Mouse (Mus musculus) C2C12 (cell line): Measurements from ENCODE around the gene Cisd1. TPM values are rescaled to one million over a fixed set of nuclear protein-coding genes. Genes with fewer than 3 reads are reported as not detected.

ENCODE experiments used
- H3K27me3 ChIP-seq: one replicate; pipeline ENCODE4 v1.6.1; 2011; ENCODE audit not compliant: control insufficient read depth, insufficient read depth, insufficient read length
- H3K36me3 ChIP-seq: one replicate; pipeline ENCODE4 v1.6.1; 2011; ENCODE audit not compliant: control insufficient read depth, insufficient read depth
- H3K4me3 ChIP-seq: one replicate; pipeline ENCODE4 v1.5.1; 2011; ENCODE audit warnings: mild to moderate bottlenecking, control low read depth; ENCODE audit not compliant: poor library complexity, insufficient read depth, severe bottlenecking
- H3K79me2 ChIP-seq: one replicate; pipeline ENCODE4 v1.6.1; 2011; ENCODE audit not compliant: control insufficient read depth, insufficient read depth
- H3K79me3 ChIP-seq: one replicate; pipeline ENCODE4 v1.6.1; 2011; ENCODE audit warnings: low read depth, control low read depth
- H3ac ChIP-seq: one replicate; pipeline ENCODE3; 2011; ENCODE audit warnings: low read depth; ENCODE audit not compliant: control insufficient read depth, insufficient read length
- CEBPB ChIP-seq: IDR thresholded peaks from one replicate; pipeline ENCODE4 v1.6.1; 2011; ENCODE audit warnings: low read depth, mild to moderate bottlenecking, control low read depth, moderate library complexity
- CTCF ChIP-seq: IDR thresholded peaks from one replicate; pipeline ENCODE4 v1.5.1; 2011; ENCODE audit not compliant: control insufficient read depth, insufficient read depth, insufficient read length
- FOSL1 ChIP-seq: IDR thresholded peaks from one replicate; pipeline ENCODE4 v1.8.0; 2011; ENCODE audit warnings: mild to moderate bottlenecking, low read length; ENCODE audit not compliant: poor library complexity, insufficient read depth, severe bottlenecking
- MAX ChIP-seq: IDR thresholded peaks from one replicate; pipeline ENCODE4 v1.6.1; 2011; ENCODE audit warnings: mild to moderate bottlenecking, control low read depth
- MYOD1 ChIP-seq: IDR thresholded peaks from one replicate; pipeline ENCODE4 v1.6.1; 2011; ENCODE audit warnings: low read depth; ENCODE audit not compliant: control insufficient read depth, insufficient read length
- MYOG ChIP-seq: IDR thresholded peaks from one replicate; pipeline ENCODE4 v1.6.1; 2011; ENCODE audit not compliant: control insufficient read depth, insufficient read length; ENCODE audit errors: extremely low read depth
- USF1 ChIP-seq: IDR thresholded peaks from one replicate; pipeline ENCODE4 v1.6.1; 2011; ENCODE audit warnings: low read depth, mild to moderate bottlenecking, control low read depth, moderate library complexity
- polyA plus RNA-seq: library from polyadenylated mRNA; unstranded; fragments of >200 nt; fragmentation: generic; extraction: Trizol; gene quantifications from one replicate; pipeline ENCODE4 v1.2.1, GENCODE M21; 2012; ENCODE audit warnings: missing spikeins

The Cisd1 gene
- polyA plus RNA-seq, 1 experiment: 132 TPM

- Histone ChIP-seq H3K4me3 (no peak overlapping the region), H3ac (no peak overlapping the region), H3K79me3 (no peaks in the 10 kb centered on the region), H3K79me2 (no peaks in the 10 kb centered on the region), H3K27me3 (no peaks in the 10 kb centered on the region), H3K36me3 (peaks cover 32% of the 10 kb centered on the region)
- TF ChIP-seq CEBPB (no peak), MYOG (no peak), CTCF (no peak), USF1 (no peak), FOSL1 (no peak), MAX (no peak), MYOD1 (no peak)
Measured at GRCm38 (mm10) chr10:71327386-71327785, 17.4 kb downstream of the Cisd1 start.

GRCm38 (mm10) chr10:71326789-71327188 lies 18.0 kb downstream of the Cisd1 start:
- Histone ChIP-seq H3K4me3 (no peak overlapping the region), H3ac (no peak overlapping the region), H3K79me3 (no peaks in the 10 kb centered on the region), H3K27me3 (no peaks in the 10 kb centered on the region), H3K36me3 (peaks cover 28% of the 10 kb centered on the region), H3K79me2 (no peaks in the 10 kb centered on the region)
- TF ChIP-seq CEBPB (no peak), CTCF (peak; percentile 62)

GRCm38 (mm10) chr10:71326123-71326522 lies 18.6 kb downstream of the Cisd1 start:
- no peaks in the 10 kb centered on the region for H3K79me2 ChIP-seq
- H3K4me3 ChIP-seq: no peak overlapping the region
- peaks cover 21% of the 10 kb centered on the region for H3K36me3 ChIP-seq
- H3K79me3 ChIP-seq: no peaks in the 10 kb centered on the region
- H3K27me3 ChIP-seq: no peaks in the 10 kb centered on the region
- TF ChIP-seq CEBPB (no peak), MYOD1 (no peak), FOSL1 (no peak), MYOG (no peak), MAX (no peak), CTCF (no peak), USF1 (no peak)
- H3ac ChIP-seq: no peak overlapping the region

GRCm38 (mm10) chr10:71323669-71324068 lies 21.1 kb downstream of the Cisd1 start:
- Histone ChIP-seq H3ac (no peak overlapping the region), H3K4me3 (no peak overlapping the region), H3K27me3 (no peaks in the 10 kb centered on the region), H3K36me3 (no peaks in the 10 kb centered on the region), H3K79me2 (no peaks in the 10 kb centered on the region), H3K79me3 (no peaks in the 10 kb centered on the region)
- TF ChIP-seq CEBPB: no peak
- TF ChIP-seq CTCF: no peak

GRCm38 (mm10) chr10:71316497-71316896 lies 28.3 kb downstream of the Cisd1 start:
- Histone ChIP-seq H3K27me3 (no peaks in the 10 kb centered on the region), H3K79me3 (no peaks in the 10 kb centered on the region), H3ac (no peak overlapping the region), H3K36me3 (no peaks in the 10 kb centered on the region), H3K4me3 (no peak overlapping the region), H3K79me2 (no peaks in the 10 kb centered on the region)
- TF ChIP-seq CTCF (no peak), FOSL1 (no peak), CEBPB (no peak)

GRCm38 (mm10) chr10:71316056-71316455 lies 28.7 kb downstream of the Cisd1 start:
- H3ac ChIP-seq: no peak overlapping the region
- H3K79me3 ChIP-seq: no peaks in the 10 kb centered on the region
- TF ChIP-seq FOSL1 (no peak), MAX (no peak), USF1 (no peak), CEBPB (no peak), CTCF (no peak), MYOD1 (no peak), MYOG (no peak)
- H3K27me3 ChIP-seq: no peaks in the 10 kb centered on the region
- H3K36me3 ChIP-seq: no peaks in the 10 kb centered on the region
- no peaks in the 10 kb centered on the region for H3K79me2 ChIP-seq
- no peak overlapping the region for H3K4me3 ChIP-seq
